Mouse (Mus musculus): Measurements from ENCODE around the gene Rasip1.

The Rasip1 gene

GRCm38 (mm10) chr7:45627261-45627660 lies at the start of gene Rasip1:
TSS of gene Rasip1 (plus strand) at chr7:45627488.
- DNase-seq (ENCODE audit: inconsistent ontology term): no peak

- no peak for DNase-seq (ENCODE audit: inconsistent ontology term)
These were observed 41.4 kb upstream of the Rasip1 start for GRCm38 (mm10) chr7:45585923-45586322.

GRCm38 (mm10) chr7:45587631-45588592 lies 39.4 kb upstream of the Rasip1 start:
- DNase-seq (ENCODE audit: inconsistent ontology term): no peak

- peak; percentile 98 for DNase-seq (ENCODE audit: inconsistent ontology term)
These were observed 38.1 kb upstream of the Rasip1 start for GRCm38 (mm10) chr7:45589173-45589572.

GRCm38 (mm10) chr7:45589898-45590297 lies 37.4 kb upstream of the Rasip1 start:
- no peak for DNase-seq (ENCODE audit: inconsistent ontology term)

GRCm38 (mm10) chr7:45590874-45591273 lies 36.4 kb upstream of the Rasip1 start:
- DNase-seq (ENCODE audit: inconsistent ontology term): no peak

GRCm38 (mm10) chr7:45591880-45592279 lies 35.4 kb upstream of the Rasip1 start:
- DNase-seq (ENCODE audit: inconsistent ontology term): no peak

GRCm38 (mm10) chr7:45593118-45593815 lies 34.0 kb upstream of the Rasip1 start:
- peak; percentile 76 for DNase-seq (ENCODE audit: inconsistent ontology term)

GRCm38 (mm10) chr7:45595176-45595575 lies 32.1 kb upstream of the Rasip1 start:
- DNase-seq (ENCODE audit: inconsistent ontology term): no peak

- no peak for DNase-seq (ENCODE audit: inconsistent ontology term)
These were observed 31.2 kb upstream of the Rasip1 start for GRCm38 (mm10) chr7:45596107-45596506.

- DNase-seq (ENCODE audit: inconsistent ontology term): no peak
These were observed 30.3 kb upstream of the Rasip1 start for GRCm38 (mm10) chr7:45597013-45597412.

GRCm38 (mm10) chr7:45597527-45597926 lies 29.8 kb upstream of the Rasip1 start:
- no peak for DNase-seq (ENCODE audit: inconsistent ontology term)

GRCm38 (mm10) chr7:45598960-45599879 lies 28.1 kb upstream of the Rasip1 start:
- no peak for DNase-seq (ENCODE audit: inconsistent ontology term)

GRCm38 (mm10) chr7:45605704-45606289 lies 21.5 kb upstream of the Rasip1 start:
- DNase-seq (ENCODE audit: inconsistent ontology term): no peak

GRCm38 (mm10) chr7:45609511-45609910 lies 17.8 kb upstream of the Rasip1 start:
- no peak for DNase-seq (ENCODE audit: inconsistent ontology term)

- DNase-seq (ENCODE audit: inconsistent ontology term): peak; percentile 23
These were observed 11.0 kb upstream of the Rasip1 start for GRCm38 (mm10) chr7:45616277-45616676.

GRCm38 (mm10) chr7:45617042-45617695 lies 10.1 kb upstream of the Rasip1 start, which contains the start of gene Fut1:
TSS of gene Fut1 (plus strand) at chr7:45617289.
- no peak for DNase-seq (ENCODE audit: inconsistent ontology term)

- DNase-seq (ENCODE audit: inconsistent ontology term): no peak
These were observed 9.0 kb upstream of the Rasip1 start for GRCm38 (mm10) chr7:45618316-45618715.

- no peak for DNase-seq (ENCODE audit: inconsistent ontology term)
These were observed 7.7 kb upstream of the Rasip1 start for GRCm38 (mm10) chr7:45619592-45619991.

- no peak for DNase-seq (ENCODE audit: inconsistent ontology term)
These were observed 5.8 kb upstream of the Rasip1 start, which contains the start of gene Izumo1 for GRCm38 (mm10) chr7:45621443-45621842. TSS of gene Izumo1 (plus strand) at chr7:45621811.

- no peak for DNase-seq (ENCODE audit: inconsistent ontology term)
These were observed 3.8 kb upstream of the Rasip1 start for GRCm38 (mm10) chr7:45623507-45623906.

All from Muller cell, postnatal 12 days (primary cell).